Mouse (Mus musculus): ENCODE measurements at regions not wholly inside any gene's neighbourhood (a gene's known extent, or its start where the extent isn't known, plus 50 kb on each side); places are given as distances from the start of the nearest gene placed in this dataset.

DNA sequence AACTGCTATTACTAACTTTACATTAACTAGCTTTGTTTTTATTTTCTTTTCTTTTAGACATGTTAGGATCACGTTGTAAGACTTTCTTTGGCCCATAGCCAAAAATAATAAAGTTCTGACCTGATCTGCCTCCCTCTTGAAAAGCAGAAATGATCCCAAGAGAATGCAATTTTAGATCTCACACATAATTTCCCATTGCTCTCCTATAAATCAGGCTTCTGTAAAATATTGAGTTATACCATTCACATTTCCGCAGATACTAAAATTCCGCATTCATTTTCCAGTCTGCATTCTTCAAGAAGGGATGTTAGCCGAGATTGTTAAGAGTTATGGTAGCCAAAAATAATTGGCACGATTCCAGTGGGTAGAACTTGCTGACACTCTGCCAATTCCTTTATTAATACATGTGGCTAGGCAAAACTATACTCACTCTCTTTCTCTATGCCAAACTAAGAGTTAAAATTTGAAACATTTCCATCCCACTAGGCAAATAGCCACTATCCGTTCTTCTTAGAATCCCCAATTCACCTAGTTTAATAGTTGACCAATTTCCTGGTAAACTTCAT, 473.2 kb downstream of the Isl1 start:
- no peak for TF ChIP-seq CTCF (IDR thresholded peaks at IDR 0.05; ENCODE audit: low read depth)
- TF ChIP-seq EP300 (IDR thresholded peaks at IDR 0.05; ENCODE audit: low read depth), result no peak
